Mouse (Mus musculus) midbrain, embryonic 14.5 days (tissue): Measurements from ENCODE around the gene Ranbp17. TPM values are rescaled to one million over a fixed set of nuclear protein-coding genes. Genes with fewer than 3 reads are reported as not detected.

Experiments
- ATAC-seq: fragments of 200-750 bp; cut with Nextera tagmentation; 2 replicates; pipeline ENCODE4 v1.8.0; 2017; ENCODE audit warnings: moderate number of reproducible peaks, moderate library complexity; ENCODE audit not compliant: low FRiP score, low TSS enrichment
- DNase-seq: peaks from one replicate; pipeline ENCODE4 v3.0.0-alpha.2; 2015
- H3K27ac ChIP-seq: fragments of 300-500 bp; sonication (generic); replicated peaks from 2 replicates; pipeline ENCODE4 v1.5.1; 2014; ENCODE audit warnings: mild to moderate bottlenecking, low read depth, low read length, moderate library complexity
- H3K27me3 ChIP-seq: fragments of 300-500 bp; sonication (generic); 2 replicates; pipeline ENCODE4 v1.6.1; 2014; ENCODE audit warnings: low read length, control low read depth, mixed read lengths; ENCODE audit not compliant: control insufficient read depth, insufficient read depth
- H3K36me3 ChIP-seq: fragments of 300-500 bp; sonication (generic); 2 replicates; pipeline ENCODE4 v1.6.1; 2014; ENCODE audit warnings: low read length, control low read depth; ENCODE audit not compliant: control insufficient read depth, insufficient read depth
- H3K4me1 ChIP-seq: fragments of 300-500 bp; sonication (generic); 2 replicates; pipeline ENCODE4 v1.6.1; 2014; ENCODE audit warnings: mild to moderate bottlenecking, antibody characterized with exemption, low read length, control low read depth; ENCODE audit not compliant: control insufficient read depth, insufficient read depth
- H3K4me2 ChIP-seq: fragments of 300-500 bp; sonication (generic); 2 replicates; pipeline ENCODE4 v1.6.1; 2014; ENCODE audit warnings: mild to moderate bottlenecking, low read length, moderate library complexity
- H3K4me3 ChIP-seq: fragments of 300-500 bp; sonication (generic); replicated peaks from 2 replicates; pipeline ENCODE4 v1.5.1; 2014; ENCODE audit warnings: low read depth, low read length
- H3K9ac ChIP-seq: fragments of 300-500 bp; sonication (generic); replicated peaks from 2 replicates; pipeline ENCODE4 v1.6.1; 2014; ENCODE audit warnings: mild to moderate bottlenecking, low read length, moderate library complexity
- H3K9me3 ChIP-seq: fragments of 300-500 bp; sonication (generic); 2 replicates; pipeline ENCODE4 v1.6.1; 2016; ENCODE audit warnings: low read length, control low read depth, mixed read lengths; ENCODE audit not compliant: control insufficient read depth
- WGBS: fragments of 180-500 bp; shearing (Covaris S2); extraction: QIAGEN DNeasy Blood & Tissue Kit; methylation state at CpG from one replicate; pipeline ENCODE4 v1.1.7; 2014; 5-methylcytosine and 5-hydroxymethylcytosine counted together
- polyA plus RNA-seq: library from polyadenylated mRNA; unstranded; fragments of >200 nt; fragmentation: Nextera tagmentation; extraction: Ambion mirVana; gene quantifications from 2 replicates; pipeline ENCODE4 v1.2.1, GENCODE M21; 2014

Ranbp17 gene
- polyA plus RNA-seq, 1 experiment from 2014 or later = 10.0 TPM

DNA sequence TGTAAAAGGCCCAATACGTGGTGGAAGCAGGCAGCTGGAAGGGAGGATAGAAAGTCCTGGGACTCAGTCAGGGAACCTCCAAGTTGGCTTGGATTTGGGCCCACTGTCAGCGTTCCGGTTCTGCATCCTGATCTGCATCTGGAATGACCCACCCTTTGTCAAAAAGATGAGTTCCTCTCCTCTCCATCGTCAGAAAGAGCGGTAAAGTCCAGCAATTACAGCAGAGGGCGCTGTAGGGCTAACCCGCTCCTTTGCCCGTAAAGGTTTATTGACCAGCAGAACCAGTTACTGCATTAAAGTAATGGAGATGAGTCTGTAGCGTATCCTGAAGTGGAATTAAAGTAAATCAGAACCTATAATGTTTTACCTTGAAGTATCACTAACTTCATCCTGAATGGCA is 343.1 kb downstream of the Ranbp17 start:
- WGBS = 16% methylated on average over 9 of the region's 9 CpGs
- no peak for ATAC-seq
- Histone ChIP-seq H3K4me3 (no peak overlapping the region), H3K4me2 (no peak overlapping the region), H3K36me3 (no peaks in the 10 kb centered on the region), H3K4me1 (no peaks in the 10 kb centered on the region), H3K27me3 (no peaks in the 10 kb centered on the region), H3K27ac (no peak overlapping the region), H3K9me3 (no peaks in the 10 kb centered on the region), H3K9ac (no peak overlapping the region)
- DNase-seq = peak; percentile 74

DNA sequence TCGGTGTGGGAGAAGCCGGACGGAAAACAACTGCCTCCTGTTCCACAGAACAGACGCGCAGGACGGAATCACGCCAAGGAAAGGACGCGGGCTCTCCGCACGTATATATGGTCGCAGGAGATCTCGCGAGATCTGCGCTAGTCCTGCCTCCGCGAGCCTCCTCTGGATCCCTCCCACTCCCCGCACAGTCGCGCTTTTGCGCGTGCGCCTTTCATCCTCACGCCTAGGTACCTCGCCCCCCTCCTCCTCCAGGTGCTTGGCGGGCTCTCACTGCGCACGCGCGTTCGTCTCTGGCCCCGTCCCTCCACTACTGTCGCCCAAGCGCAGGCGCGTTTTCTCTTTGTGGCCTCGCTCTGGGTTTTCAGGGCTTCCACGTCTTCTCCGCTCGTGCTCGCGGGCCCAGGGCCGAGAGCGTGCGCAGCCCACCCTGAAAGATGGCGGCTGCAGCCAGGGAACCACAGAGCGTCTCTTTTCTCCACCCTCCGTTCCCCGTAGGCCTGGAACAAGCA is 350.5 kb downstream of the Ranbp17 start, which contains the start of gene Npm1:
Gene Npm1 (minus strand): TSS at position 209 of the 509 bp plus-strand sequence.
- H3K4me1 ChIP-seq = peaks cover 12% of the 10 kb centered on the region
- H3K27ac ChIP-seq = peak within 1 kb of the TSS; percentile 98
- H3K4me3 ChIP-seq = peak within 1 kb of the TSS; percentile 93
- 3% methylated on average over 49 of the region's 49 CpGs for WGBS
- H3K9me3 ChIP-seq = no peaks in the 10 kb centered on the region
- H3K9ac ChIP-seq = peak within 1 kb of the TSS; percentile 87
- peak within 1 kb of the TSS; percentile 73 for H3K4me2 ChIP-seq
- ATAC-seq = peak; percentile 97
- H3K36me3 ChIP-seq = peaks cover 30% of the 10 kb centered on the region
- DNase-seq = peak; percentile 100
- H3K27me3 ChIP-seq = no peaks in the 10 kb centered on the region

DNA sequence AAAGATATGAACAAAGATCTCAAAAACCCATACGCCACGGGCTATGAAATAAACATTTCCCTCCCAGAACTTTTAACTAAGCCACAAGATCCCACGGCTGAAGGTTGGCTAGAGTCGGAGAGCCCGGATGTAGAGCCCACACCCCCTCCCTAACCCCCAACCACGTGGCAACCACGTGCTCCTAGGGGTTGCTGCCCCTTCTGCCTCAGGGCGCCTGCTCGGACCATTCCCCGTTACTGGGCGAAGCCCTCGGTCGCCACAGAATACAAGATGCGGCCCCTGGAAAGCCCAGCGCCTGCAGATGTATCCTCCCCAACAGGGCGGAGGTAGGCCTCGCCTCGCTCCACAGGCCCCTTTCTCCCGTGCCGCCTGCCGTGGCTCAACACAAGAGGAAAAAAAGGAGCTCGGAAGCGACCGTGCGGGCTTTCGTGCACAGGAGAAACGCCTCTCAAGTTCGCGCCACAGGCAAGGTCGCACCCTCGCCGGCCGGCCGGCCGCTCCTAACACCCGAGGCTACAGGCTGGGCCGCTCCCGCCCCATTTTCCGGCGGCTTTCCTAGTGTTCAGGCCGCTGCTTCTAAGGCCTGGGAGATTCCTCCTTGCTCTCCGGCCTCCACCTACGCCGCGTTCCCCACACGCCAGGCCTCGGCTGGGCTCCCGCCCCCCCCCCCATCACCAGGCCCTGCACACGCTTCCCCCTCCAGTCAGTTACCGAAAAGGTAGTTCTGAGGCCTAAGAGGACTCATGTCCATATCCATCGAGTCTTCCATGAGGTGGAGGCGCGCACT is 351.1 kb downstream of the Ranbp17 start:
- H3K9me3 ChIP-seq = no peaks in the 10 kb centered on the region
- no peaks in the 10 kb centered on the region for H3K27me3 ChIP-seq
- peak overlapping the region; percentile 87 for H3K9ac ChIP-seq
- peaks cover 37% of the 10 kb centered on the region for H3K36me3 ChIP-seq
- 3% methylated on average over 51 of the region's 53 CpGs for WGBS
- DNase-seq (peak; percentile 86), ATAC-seq (peak; percentile 68)
- H3K4me1 ChIP-seq = peaks cover 12% of the 10 kb centered on the region
- H3K27ac ChIP-seq = peak overlapping the region; percentile 98
- H3K4me3 ChIP-seq = peak overlapping the region; percentile 93
- H3K4me2 ChIP-seq = peak overlapping the region; percentile 73

Other genes starting within 250 kb of the Ranbp17 start
- not detected in 2 replicates for gene Gm12117, start 237.0 kb downstream of the Ranbp17 start, polyA plus RNA-seq
- gene Gabrp, start 65.2 kb upstream of the Ranbp17 start, polyA plus RNA-seq = not detected in 2 replicates
- not detected in 2 replicates for gene D130052B06Rik, start 85.6 kb upstream of the Ranbp17 start, polyA plus RNA-seq